Mouse (Mus musculus): ENCODE results near the gene Chn2. TPM values are rescaled to one million over a fixed set of nuclear protein-coding genes. Genes with fewer than 3 reads are reported as not detected.
A peak's percentile ranks its signal among the peaks of the same experiment; 100 is the strongest.
"Not testable (repeated sequence)": the region's sequence is repeated elsewhere in the genome, so short reads cannot be mapped to it uniquely, and the experiment has no call there.

Chn2 gene
- polyA plus RNA-seq, 1 experiment from 2014 or later: 16.8 TPM

- Histone ChIP-seq H3K4me3 (ENCODE audit: inconsistent target) (no peak overlapping the region), H3K27ac (no peak overlapping the region; the same call in 1 of the 2 replicates), H3K79me2 (ENCODE audit: inconsistent target) (no peaks in the 10 kb centered on the region), H3K36me3 (ENCODE audit: inconsistent target) (no peaks in the 10 kb centered on the region)
- 97% methylated on average over 2 of the region's 2 CpGs for WGBS (ENCODE audit: missing documents)
These were observed 117.7 kb downstream of the Chn2 start for GRCm38 (mm10) chr6:54157097-54157496.

GRCm38 (mm10) chr6:54158317-54158716 is 119.0 kb downstream of the Chn2 start:
- no peak overlapping the region for H3K4me3 ChIP-seq (ENCODE audit: inconsistent target)
- no peaks in the 10 kb centered on the region for H3K36me3 ChIP-seq (ENCODE audit: inconsistent target)
- 2% methylated on average over 3 of the region's 3 CpGs for WGBS (ENCODE audit: missing documents)
- H3K79me2 ChIP-seq (ENCODE audit: inconsistent target): no peaks in the 10 kb centered on the region
- H3K27ac ChIP-seq: peak overlapping the region; percentile 65

- peak overlapping the region; percentile 74 for H3K27ac ChIP-seq
- 11% methylated on average over 3 of the region's 3 CpGs for WGBS (ENCODE audit: missing documents)
- no peaks in the 10 kb centered on the region for H3K79me2 ChIP-seq (ENCODE audit: inconsistent target)
- H3K4me3 ChIP-seq (ENCODE audit: inconsistent target): no peak overlapping the region
- H3K36me3 ChIP-seq (ENCODE audit: inconsistent target): no peaks in the 10 kb centered on the region
These were observed 121.3 kb downstream of the Chn2 start for GRCm38 (mm10) chr6:54160677-54161076.

- no peak overlapping the region for H3K4me3 ChIP-seq (ENCODE audit: inconsistent target)
- 71% methylated on average over 3 of the region's 3 CpGs for WGBS (ENCODE audit: missing documents)
- peak overlapping the region; percentile 74 for H3K27ac ChIP-seq
- H3K36me3 ChIP-seq (ENCODE audit: inconsistent target): no peaks in the 10 kb centered on the region
- H3K79me2 ChIP-seq (ENCODE audit: inconsistent target): no peaks in the 10 kb centered on the region
These were observed 121.9 kb downstream of the Chn2 start for GRCm38 (mm10) chr6:54161246-54161645.

- peak overlapping the region; percentile 62 for H3K27ac ChIP-seq
- 59% methylated on average over 5 of the region's 5 CpGs for WGBS (ENCODE audit: missing documents)
- no peaks in the 10 kb centered on the region for H3K36me3 ChIP-seq (ENCODE audit: inconsistent target)
- H3K4me3 ChIP-seq (ENCODE audit: inconsistent target): no peak overlapping the region
- no peaks in the 10 kb centered on the region for H3K79me2 ChIP-seq (ENCODE audit: inconsistent target)
These were observed 123.0 kb downstream of the Chn2 start for GRCm38 (mm10) chr6:54162321-54162720.

GRCm38 (mm10) chr6:54162786-54163185 is 123.4 kb downstream of the Chn2 start:
- Histone ChIP-seq H3K27ac (peak overlapping the region; percentile 62), H3K36me3 (ENCODE audit: inconsistent target) (no peaks in the 10 kb centered on the region), H3K79me2 (ENCODE audit: inconsistent target) (no peaks in the 10 kb centered on the region), H3K4me3 (ENCODE audit: inconsistent target) (no peak overlapping the region)
- 8% methylated on average over 9 of the region's 9 CpGs for WGBS (ENCODE audit: missing documents)

GRCm38 (mm10) chr6:54163702-54164101 is 124.3 kb downstream of the Chn2 start:
- Histone ChIP-seq H3K79me2 (ENCODE audit: inconsistent target) (no peaks in the 10 kb centered on the region), H3K27ac (no peak overlapping the region), H3K36me3 (ENCODE audit: inconsistent target) (no peaks in the 10 kb centered on the region), H3K4me3 (ENCODE audit: inconsistent target) (no peak overlapping the region)

GRCm38 (mm10) chr6:54164777-54165176 is 125.4 kb downstream of the Chn2 start:
- WGBS (ENCODE audit: missing documents): 43% methylated on average over 4 of the region's 4 CpGs
- no peaks in the 10 kb centered on the region for H3K36me3 ChIP-seq (ENCODE audit: inconsistent target)
- no peaks in the 10 kb centered on the region for H3K79me2 ChIP-seq (ENCODE audit: inconsistent target)
- no peak overlapping the region for H3K27ac ChIP-seq
- H3K4me3 ChIP-seq (ENCODE audit: inconsistent target): no peak overlapping the region

GRCm38 (mm10) chr6:54165246-54165645 is 125.9 kb downstream of the Chn2 start:
- WGBS (ENCODE audit: missing documents): 95% methylated on average over 7 of the region's 7 CpGs
- H3K36me3 ChIP-seq (ENCODE audit: inconsistent target): no peaks in the 10 kb centered on the region
- H3K27ac ChIP-seq: no peak overlapping the region
- H3K4me3 ChIP-seq (ENCODE audit: inconsistent target): no peak overlapping the region
- no peaks in the 10 kb centered on the region for H3K79me2 ChIP-seq (ENCODE audit: inconsistent target)

GRCm38 (mm10) chr6:54165863-54166262 is 126.5 kb downstream of the Chn2 start:
- Histone ChIP-seq H3K79me2 (ENCODE audit: inconsistent target) (no peaks in the 10 kb centered on the region), H3K27ac (no peak overlapping the region), H3K36me3 (ENCODE audit: inconsistent target) (no peaks in the 10 kb centered on the region), H3K4me3 (ENCODE audit: inconsistent target) (no peak overlapping the region)
- WGBS (ENCODE audit: missing documents): 93% methylated on average over 4 of the region's 4 CpGs

GRCm38 (mm10) chr6:54166991-54167546 is 127.7 kb downstream of the Chn2 start:
- Histone ChIP-seq H3K4me3 (ENCODE audit: inconsistent target) (no peak overlapping the region), H3K79me2 (ENCODE audit: inconsistent target) (no peaks in the 10 kb centered on the region), H3K36me3 (ENCODE audit: inconsistent target) (no peaks in the 10 kb centered on the region), H3K27ac (no peak overlapping the region)
- 96% methylated on average over 7 of the region's 7 CpGs for WGBS (ENCODE audit: missing documents)

- Histone ChIP-seq H3K36me3 (ENCODE audit: inconsistent target) (no peaks in the 10 kb centered on the region), H3K79me2 (ENCODE audit: inconsistent target) (no peaks in the 10 kb centered on the region), H3K4me3 (ENCODE audit: inconsistent target) (no peak overlapping the region), H3K27ac (no peak overlapping the region)
- WGBS (ENCODE audit: missing documents): 93% methylated on average over 11 of the region's 11 CpGs
These were observed 131.0 kb downstream of the Chn2 start for GRCm38 (mm10) chr6:54170286-54170894.

GRCm38 (mm10) chr6:54171385-54171784 is 132.0 kb downstream of the Chn2 start:
- WGBS (ENCODE audit: missing documents): 95% methylated on average over 6 of the region's 6 CpGs
- Histone ChIP-seq H3K79me2 (ENCODE audit: inconsistent target) (no peaks in the 10 kb centered on the region), H3K27ac (no peak overlapping the region), H3K36me3 (ENCODE audit: inconsistent target) (no peaks in the 10 kb centered on the region), H3K4me3 (ENCODE audit: inconsistent target) (no peak overlapping the region)

GRCm38 (mm10) chr6:54175473-54176215 is 136.3 kb downstream of the Chn2 start:
- 98% methylated on average over 8 of the region's 8 CpGs for WGBS (ENCODE audit: missing documents)
- H3K36me3 ChIP-seq (ENCODE audit: inconsistent target): no peaks in the 10 kb centered on the region
- H3K27ac ChIP-seq: no peak overlapping the region
- no peaks in the 10 kb centered on the region for H3K79me2 ChIP-seq (ENCODE audit: inconsistent target)
- H3K4me3 ChIP-seq (ENCODE audit: inconsistent target): no peak overlapping the region

GRCm38 (mm10) chr6:54177081-54177480 is 137.7 kb downstream of the Chn2 start:
- H3K36me3 ChIP-seq (ENCODE audit: inconsistent target); H3K27ac ChIP-seq: not testable (repeated sequence)
- 100% methylated on average over 2 of the region's 6 CpGs for WGBS (ENCODE audit: missing documents)

More at GRCm38 (mm10) chr6:54177081-54177480, 137.7 kb downstream of the Chn2 start:
- not testable (repeated sequence) for H3K79me2 ChIP-seq (ENCODE audit: inconsistent target); H3K4me3 ChIP-seq (ENCODE audit: inconsistent target)
